Mouse (Mus musculus) MEL (cell line): ENCODE results near the gene Nfix.

Source experiments
- CTCF ChIP-seq, 3 experiments: IDR thresholded peaks in 2 of 3; conservative IDR thresholded peaks in 1 of 3; 2 replicates each; pipeline ENCODE4 v1.5.1; 2011 to 2012; ENCODE audit warnings: low read length in 3 of 3, low read depth in 2 of 3, mild to moderate bottlenecking in 2 of 3, improper control_type of control experiment in 1 of 3, inconsistent platforms in 1 of 3, mixed read lengths in 1 of 3, moderate library complexity in 1 of 3; ENCODE audit not compliant: control insufficient read depth in 1 of 3, insufficient read depth in 1 of 3, poor library complexity in 1 of 3, severe bottlenecking in 1 of 3
- ELF1 ChIP-seq: IDR thresholded peaks from 2 replicates; pipeline ENCODE4 v1.6.1; 2014; ENCODE audit warnings: low read depth, mild to moderate bottlenecking, inconsistent platforms, low read length, improper control_type of control experiment, moderate library complexity
- EP300 ChIP-seq, 2 experiments: IDR thresholded peaks; 2 replicates each; pipeline ENCODE4 v1.6.1; 2011; ENCODE audit warnings: improper control_type of control experiment in 2 of 2, low read length in 2 of 2, low read depth in 1 of 2, mild to moderate bottlenecking in 1 of 2
- ETS1 ChIP-seq: IDR thresholded peaks from 2 replicates; pipeline ENCODE4 v1.6.1; 2012; ENCODE audit warnings: low read depth, mild to moderate bottlenecking, inconsistent platforms, low read length, improper control_type of control experiment, moderate library complexity
- MEF2A ChIP-seq: IDR thresholded peaks from 2 replicates; pipeline ENCODE4 v1.6.1; 2014; ENCODE audit warnings: low read depth, mild to moderate bottlenecking, inconsistent platforms, low read length, improper control_type of control experiment; ENCODE audit not compliant: poor library complexity, insufficient replicate concordance, severe bottlenecking; ENCODE audit errors: extremely low read depth
- MYC ChIP-seq: IDR thresholded peaks from 2 replicates; pipeline ENCODE4 v1.6.1; 2011; ENCODE audit warnings: low read depth, mild to moderate bottlenecking, low read length, improper control_type of control experiment, moderate library complexity
- POLR2A ChIP-seq, 2 experiments: IDR thresholded peaks; 2 replicates each; pipeline ENCODE4 v1.6.1; 2011 to 2012; ENCODE audit warnings: low read length in 2 of 2, mild to moderate bottlenecking in 2 of 2, control low read depth in 1 of 2, improper control_type of control experiment in 1 of 2, low read depth in 1 of 2, moderate library complexity in 1 of 2; ENCODE audit not compliant: control insufficient read depth in 1 of 2, insufficient read depth in 1 of 2, poor library complexity in 1 of 2
- POLR2AphosphoS2 ChIP-seq: IDR thresholded peaks from 2 replicates; pipeline ENCODE4 v1.6.1; 2011; ENCODE audit warnings: low read length, improper control_type of control experiment
- POLR2AphosphoS5 ChIP-seq: IDR thresholded peaks from 2 replicates; pipeline ENCODE4 v1.6.1; 2012; ENCODE audit warnings: low read depth, borderline replicate concordance, mild to moderate bottlenecking, inconsistent platforms, low read length, moderate library complexity, mixed read lengths
- SIN3A ChIP-seq: IDR thresholded peaks from 2 replicates; pipeline ENCODE4 v1.6.1; 2012; ENCODE audit warnings: low read length, improper control_type of control experiment, inconsistent platforms
- TBP ChIP-seq: IDR thresholded peaks from 2 replicates; pipeline ENCODE4 v1.8.0; 2011; ENCODE audit warnings: low read depth, low read length, improper control_type of control experiment
- TCF12 ChIP-seq: IDR thresholded peaks from 2 replicates; pipeline ENCODE4 v1.6.1; 2014; ENCODE audit warnings: low read depth, mild to moderate bottlenecking, inconsistent platforms, low read length, improper control_type of control experiment, moderate library complexity
- ZMIZ1 ChIP-seq: IDR thresholded peaks from 2 replicates; pipeline ENCODE4 v1.6.1; 2012; ENCODE audit warnings: low read depth, mild to moderate bottlenecking, inconsistent platforms, low read length, improper control_type of control experiment, moderate library complexity

DNA sequence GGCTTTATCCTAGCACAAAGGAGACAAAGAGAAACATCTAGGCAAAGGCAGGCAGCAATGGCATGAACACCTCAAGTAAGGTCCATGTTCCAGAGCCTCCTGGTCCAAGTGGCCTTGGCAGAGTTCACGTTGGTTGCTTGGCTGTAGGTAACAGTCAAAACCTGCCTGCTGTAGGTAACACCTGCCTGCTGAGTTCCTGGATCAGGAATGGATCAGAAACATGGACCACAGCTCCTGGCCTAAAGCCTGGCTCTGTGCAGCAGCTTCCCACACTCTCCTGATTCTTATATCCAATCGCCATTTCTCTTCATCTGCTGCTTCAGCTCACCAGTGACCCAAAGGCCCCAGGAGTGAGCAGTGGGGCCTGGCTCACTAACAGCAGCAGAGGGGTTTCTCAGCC lies 65.5 kb downstream of the Nfix start:
- TF ChIP-seq ELF1, result no peak
- TF ChIP-seq TCF12, result no peak
- TF ChIP-seq POLR2A (IDR thresholded peaks at IDR 0.05; ENCODE audit: control insufficient read depth in 1 of 2, insufficient read depth in 1 of 2, low read depth in 1 of 2, low read length in 2 of 2, poor library complexity in 1 of 2), result no peak
- no peak for TF ChIP-seq SIN3A
- TF ChIP-seq MEF2A, result no peak
- no peak for TF ChIP-seq CTCF (IDR thresholded peaks at IDR 0.05 in 2 of 3, conservative IDR thresholded peaks at IDR 0.05 in 1 of 3; ENCODE audit: control insufficient read depth in 1 of 3, insufficient read depth in 1 of 3, low read depth in 2 of 3, low read length in 3 of 3, poor library complexity in 1 of 3, severe bottlenecking in 1 of 3)
- TF ChIP-seq TBP, result no peak
- TF ChIP-seq ZMIZ1, result no peak
- TF ChIP-seq MYC, result no peak
- TF ChIP-seq ETS1, result no peak
- no peak for TF ChIP-seq POLR2AphosphoS5
- TF ChIP-seq EP300 (IDR thresholded peaks at IDR 0.05; ENCODE audit: low read depth in 1 of 2, low read length in 2 of 2), result no peak
- no peak for TF ChIP-seq POLR2AphosphoS2
